Mouse (Mus musculus): ENCODE data around the gene Rfc4.
"Not testable (repeated sequence)": the region's sequence is repeated elsewhere in the genome, so short reads cannot be mapped to it uniquely, and the experiment has no call there.

Gene Rfc4

GRCm38 (mm10) chr16:23099632-23100031 is 27.9 kb downstream of the Rfc4 start:
- no peak for DNase-seq

- DNase-seq: not testable (repeated sequence)
Measured at GRCm38 (mm10) chr16:23098105-23098452, 29.5 kb downstream of the Rfc4 start.

GRCm38 (mm10) chr16:23097290-23098104 is 30.0 kb downstream of the Rfc4 start:
- not testable (repeated sequence) for DNase-seq

GRCm38 (mm10) chr16:23096886-23097285 is 30.7 kb downstream of the Rfc4 start:
- DNase-seq: not testable (repeated sequence)

- DNase-seq: not testable (repeated sequence)
Measured at GRCm38 (mm10) chr16:23095581-23095980, 32.0 kb downstream of the Rfc4 start.

GRCm38 (mm10) chr16:23094136-23094535 is 33.4 kb downstream of the Rfc4 start:
- no peak for DNase-seq

GRCm38 (mm10) chr16:23093321-23093953 is 34.1 kb downstream of the Rfc4 start:
- no peak for DNase-seq

GRCm38 (mm10) chr16:23091345-23091744 is 36.2 kb downstream of the Rfc4 start:
- not testable (repeated sequence) for DNase-seq

- peak in 1 of 2 experiments; percentile 17 for DNase-seq
Measured at GRCm38 (mm10) chr16:23088491-23088890, 39.0 kb downstream of the Rfc4 start.

- peak in 1 of 2 experiments; percentile 20 for DNase-seq
Measured at GRCm38 (mm10) chr16:23087712-23088111, 39.8 kb downstream of the Rfc4 start.

GRCm38 (mm10) chr16:23087159-23087558 is 40.4 kb downstream of the Rfc4 start:
- not testable (repeated sequence) for DNase-seq

- DNase-seq: not testable (repeated sequence)
Measured at GRCm38 (mm10) chr16:23077516-23077915, 50.0 kb downstream of the Rfc4 start.
